ENCODE assay signal across 13 mouse cellular contexts in genomic region chr16:29850616-29851015, GRCm38 (mm10).
"Had no signal": no experiment of that assay in that cellular context is flagged by ENCODE, and none has a peak within 500 bp of the region (broad histone marks: within the 10 kb centered on the region; RNA-seq: fewer than 3 reads in every experiment).

No protein-coding gene starts in this region.

- DNase-seq: kidney, postnatal 36 days; left cerebral cortex, postnatal 4 days; lung, adult 18-20 months; midbrain, embryonic 14.5 days; right cerebral cortex, adult 18-20 months; right cerebral cortex, postnatal 25 days; thymus, postnatal 4 days had no signal

- H3K4me2 ChIP-seq: limb, embryonic 13.5 days; neural tube, embryonic 15.5 days had no signal

- H3K36me3 ChIP-seq: limb, embryonic 13.5 days; neural tube, embryonic 15.5 days had no signal

- H3K9ac ChIP-seq: limb, embryonic 13.5 days; liver, embryonic 14.5 days; neural tube, embryonic 15.5 days had no signal

- H3K27ac ChIP-seq: kidney, postnatal 0 days; layer of hippocampus, adult 2 months; limb, embryonic 13.5 days; liver, embryonic 14.5 days; neural tube, embryonic 15.5 days had no signal

- H3K4me3 ChIP-seq: layer of hippocampus, adult 2 months; limb, embryonic 13.5 days; myocyte; neural tube, embryonic 15.5 days had no signal

- H3K9me3 ChIP-seq: limb, embryonic 13.5 days; neural tube, embryonic 15.5 days had no signal

- H3K4me1 ChIP-seq: limb, embryonic 13.5 days had no signal
